Mouse (Mus musculus): ENCODE results near the gene Was.

GRCm38 (mm10) chrX:8131393-8131792, 41.1 kb upstream of the Was start:
- TF ChIP-seq CTCF (IDR thresholded peaks at IDR 0.05; ENCODE audit: control insufficient read depth, insufficient read depth, low read length) = no peak
- no peak for TF ChIP-seq POLR2A (IDR thresholded peaks at IDR 0.05; ENCODE audit: borderline replicate concordance, control insufficient read depth, low read depth, low read length)

Data from bone marrow, adult 2 months (tissue).